9 mouse cellular contexts compared by ENCODE assay signal in genomic region chr9:107374623-107375022, GRCm38 (mm10). TPM values are rescaled to one million over a fixed set of nuclear protein-coding genes. Genes with fewer than 3 reads are reported as not detected.
DNase-seq lines count a peak whose midpoint lies in the region; ATAC-seq lines count a peak whose summit lies in the region.
"Had no signal": no experiment of that assay in that cellular context is flagged by ENCODE, and none has a peak within 500 bp of the region (broad histone marks: within the 10 kb centered on the region; RNA-seq: fewer than 3 reads in every experiment).

No protein-coding gene starts in this region.

- H3K4me2 ChIP-seq in neural tube, embryonic 11.5 days (ENCODE audit: low read depth), result no peak overlapping the region
- no peak overlapping the region for H3K4me2 ChIP-seq in neural tube, embryonic 15.5 days
- no peak overlapping the region for H3K4me2 ChIP-seq in intestine, embryonic 14.5 days (ENCODE audit: low read length)

- H3K27ac ChIP-seq in neural tube, embryonic 11.5 days (ENCODE audit: low read depth, low read length), result no peak overlapping the region
- H3K27ac ChIP-seq in neural tube, embryonic 15.5 days (replicated peaks), result no peak overlapping the region
- no peak overlapping the region for H3K27ac ChIP-seq in intestine, embryonic 14.5 days (ENCODE audit: low read depth)
- H3K27ac ChIP-seq in midbrain, embryonic 10.5 days (replicated peaks), result no peak overlapping the region

- peak; percentile 50 to 81 for DNase-seq in cerebellum, postnatal 14 days
- peak; percentile 44 for DNase-seq in neural tube, embryonic 11.5 days (ENCODE audit: low spot score)
- peak; percentile 69 for DNase-seq in intestine, embryonic 14.5 days (ENCODE audit: low spot score)
- peak; percentile 40 for DNase-seq in retina, postnatal 1 day
- no peak for DNase-seq in midbrain, embryonic 10.5 days (ENCODE audit: low spot score)

- H3K4me1 ChIP-seq in neural tube, embryonic 11.5 days (ENCODE audit: control insufficient read depth, insufficient read depth, low read length), result peaks cover 8% of the 10 kb centered on the region; the same call in 1 of the 2 replicates
- H3K4me1 ChIP-seq in neural tube, embryonic 15.5 days, result peaks cover 35% of the 10 kb centered on the region
- 0 out of 2 replicates have a peak, but pooled peaks cover 3% of the 10 kb centered on the region for H3K4me1 ChIP-seq in intestine, embryonic 14.5 days (replicated peaks; ENCODE audit: control insufficient read depth, insufficient read depth, low read length)
- peaks cover 43% of the 10 kb centered on the region for H3K4me1 ChIP-seq in midbrain, embryonic 10.5 days

- no peak overlapping the region for H3K4me3 ChIP-seq in neural tube, embryonic 11.5 days (ENCODE audit: low read depth, low read length)
- H3K4me3 ChIP-seq in neural tube, embryonic 15.5 days (replicated peaks), result no peak overlapping the region
- H3K4me3 ChIP-seq in intestine, embryonic 14.5 days (ENCODE audit: low read depth, low read length), result no peak overlapping the region
- no peak overlapping the region for H3K4me3 ChIP-seq in midbrain, embryonic 10.5 days

- 4% methylated on average over 8 of the region's 8 CpGs for WGBS in neural tube, embryonic 11.5 days
- 11% methylated on average over 8 of the region's 8 CpGs for WGBS in neural tube, embryonic 15.5 days
- WGBS in intestine, embryonic 14.5 days, result 4% methylated on average over 8 of the region's 8 CpGs
- 8% methylated on average over 8 of the region's 8 CpGs for WGBS in midbrain, embryonic 10.5 days

- H3K9me3 ChIP-seq in neural tube, embryonic 11.5 days (ENCODE audit: control insufficient read depth, low read length), result no peaks in the 10 kb centered on the region
- no peaks in the 10 kb centered on the region for H3K9me3 ChIP-seq in neural tube, embryonic 15.5 days (replicated peaks)
- no peaks in the 10 kb centered on the region for H3K9me3 ChIP-seq in intestine, embryonic 14.5 days (ENCODE audit: control insufficient read depth, low read length)
- H3K9me3 ChIP-seq in midbrain, embryonic 10.5 days (replicated peaks), result no peaks in the 10 kb centered on the region

- H3K9ac ChIP-seq in neural tube, embryonic 11.5 days (ENCODE audit: low read length), result no peak overlapping the region
- no peak overlapping the region for H3K9ac ChIP-seq in neural tube, embryonic 15.5 days (replicated peaks)
- no peak overlapping the region for H3K9ac ChIP-seq in intestine, embryonic 14.5 days (ENCODE audit: low read length)

- ATAC-seq in cerebellum, adult (ENCODE audit: insufficient number of reproducible peaks, low FRiP score, low TSS enrichment), result no peak
- no peak for ATAC-seq in neural tube, embryonic 11.5 days (ENCODE audit: insufficient read depth, low FRiP score, low TSS enrichment)
- ATAC-seq in neural tube, embryonic 15.5 days (ENCODE audit: low FRiP score), result no peak
- ATAC-seq in intestine, embryonic 14.5 days (replicated peaks; ENCODE audit: low FRiP score, low TSS enrichment, low read depth), result 0 out of 2 replicates have a peak, but pooled peaks have one; percentile 30
- no peak for ATAC-seq in activated CD4-positive, CD25-positive, alpha-beta regulatory T cell, adult 4 months
- ATAC-seq: Patski had no signal

- H3K36me3 ChIP-seq in neural tube, embryonic 11.5 days (ENCODE audit: control insufficient read depth, insufficient read depth, low read length), result no peaks in the 10 kb centered on the region
- H3K36me3 ChIP-seq in neural tube, embryonic 15.5 days, result no peaks in the 10 kb centered on the region
- no peaks in the 10 kb centered on the region for H3K36me3 ChIP-seq in intestine, embryonic 14.5 days (ENCODE audit: control insufficient read depth, insufficient read depth, low read length)
- no peaks in the 10 kb centered on the region for H3K36me3 ChIP-seq in midbrain, embryonic 10.5 days

- peaks cover 21% of the 10 kb centered on the region for H3K27me3 ChIP-seq in neural tube, embryonic 11.5 days (ENCODE audit: control insufficient read depth, insufficient read depth, low read length)
- H3K27me3 ChIP-seq in neural tube, embryonic 15.5 days (replicated peaks), result peaks cover 5% of the 10 kb centered on the region
- H3K27me3 ChIP-seq in intestine, embryonic 14.5 days (replicated peaks; ENCODE audit: control insufficient read depth, insufficient read depth, low read length), result peaks cover 51% of the 10 kb centered on the region
- peaks cover 91% of the 10 kb centered on the region for H3K27me3 ChIP-seq in midbrain, embryonic 10.5 days (ENCODE audit: low read depth, poor library complexity, severe bottlenecking)

RNA-seq across cellular contexts. Expression of gene Cacna2d2, which starts 24.8 kb away (rescaled TPM):
- polyA plus RNA-seq in neural tube, embryonic 11.5 days (2014; fragmentation: Nextera tagmentation; extraction: Ambion mirVana), result 1.4 and 1.8 TPM in 2 replicates
- 7.6 and 9.8 TPM in 2 replicates for polyA plus RNA-seq in neural tube, embryonic 15.5 days (2015; fragmentation: Nextera tagmentation; extraction: Ambion mirVana)
- polyA plus RNA-seq in intestine, embryonic 14.5 days (2014; fragmentation: Nextera tagmentation; extraction: Ambion mirVana), result 0.35 and 0.55 TPM in 2 replicates
- 1.00 and 1.7 TPM in 2 replicates for polyA plus RNA-seq in midbrain, embryonic 10.5 days (2016; fragmentation: Nextera tagmentation; extraction: Ambion mirVana)
- under 1 TPM; 0.16 to 0.41 TPM for polyA plus RNA-seq in activated CD4-positive, CD25-positive, alpha-beta regulatory T cell, adult 4 months (2017; shearing (Covaris generic))

RNA-seq across cellular contexts. Expression of gene 6430571L13Rik, which starts 34.2 kb away (rescaled TPM):
- polyA plus RNA-seq in neural tube, embryonic 11.5 days (2014; fragmentation: Nextera tagmentation; extraction: Ambion mirVana), result 1.4 and 2.0 TPM in 2 replicates
- 7.8 and 9.1 TPM in 2 replicates for polyA plus RNA-seq in neural tube, embryonic 15.5 days (2015; fragmentation: Nextera tagmentation; extraction: Ambion mirVana)
- polyA plus RNA-seq in intestine, embryonic 14.5 days (2014; fragmentation: Nextera tagmentation; extraction: Ambion mirVana), result 0.28 and 0.31 TPM in 2 replicates
- 1.8 and 2.5 TPM in 2 replicates for polyA plus RNA-seq in midbrain, embryonic 10.5 days (2016; fragmentation: Nextera tagmentation; extraction: Ambion mirVana)
- 1 to 10 TPM; 2.7 to 4.6 TPM for polyA plus RNA-seq in activated CD4-positive, CD25-positive, alpha-beta regulatory T cell, adult 4 months (2017; shearing (Covaris generic))

RNA-seq across cellular contexts. Expression of gene Hemk1, which starts 36.5 kb away (rescaled TPM):
- 11.1 and 12.4 TPM in 2 replicates for polyA plus RNA-seq in neural tube, embryonic 11.5 days (2014; fragmentation: Nextera tagmentation; extraction: Ambion mirVana)
- polyA plus RNA-seq in neural tube, embryonic 15.5 days (2015; fragmentation: Nextera tagmentation; extraction: Ambion mirVana), result 16.3 and 18.2 TPM in 2 replicates
- polyA plus RNA-seq in intestine, embryonic 14.5 days (2014; fragmentation: Nextera tagmentation; extraction: Ambion mirVana), result 10.4 and 12.8 TPM in 2 replicates
- 13.5 and 15.2 TPM in 2 replicates for polyA plus RNA-seq in midbrain, embryonic 10.5 days (2016; fragmentation: Nextera tagmentation; extraction: Ambion mirVana)
- 10 to 100 TPM; 25.4 to 27.3 TPM for polyA plus RNA-seq in activated CD4-positive, CD25-positive, alpha-beta regulatory T cell, adult 4 months (2017; shearing (Covaris generic))
